Mouse (Mus musculus): Measurements from ENCODE around the gene Thbs3. TPM values are rescaled to one million over a fixed set of nuclear protein-coding genes. Genes with fewer than 3 reads are reported as not detected.

Thbs3 gene
- total RNA-seq, 2 experiments from 2014 or later, result 37.0 to 50.7 TPM

DNA sequence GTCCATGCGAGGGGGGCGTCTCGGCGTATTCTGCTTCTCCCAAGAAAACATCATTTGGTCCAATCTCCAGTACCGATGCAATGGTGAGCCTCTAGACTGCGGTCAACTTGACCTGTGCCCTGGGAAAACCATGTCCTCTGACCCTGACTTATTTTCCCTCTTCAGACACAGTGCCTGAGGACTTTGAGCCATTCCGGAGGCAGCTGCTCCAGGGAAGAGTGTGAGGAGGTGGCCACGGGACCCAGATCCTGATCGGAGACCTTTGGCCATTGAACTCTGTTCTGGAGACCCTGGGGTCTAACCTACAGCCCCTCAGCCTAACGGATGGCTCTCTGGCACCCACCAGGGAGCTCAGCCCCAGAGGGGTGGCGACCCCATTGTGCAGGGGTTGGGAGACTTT, 11.4 kb downstream of the Thbs3 start:
- DNase-seq (ENCODE audit: extremely low spot score in 1 of 2, low spot score in 1 of 2), result no peak

DNA sequence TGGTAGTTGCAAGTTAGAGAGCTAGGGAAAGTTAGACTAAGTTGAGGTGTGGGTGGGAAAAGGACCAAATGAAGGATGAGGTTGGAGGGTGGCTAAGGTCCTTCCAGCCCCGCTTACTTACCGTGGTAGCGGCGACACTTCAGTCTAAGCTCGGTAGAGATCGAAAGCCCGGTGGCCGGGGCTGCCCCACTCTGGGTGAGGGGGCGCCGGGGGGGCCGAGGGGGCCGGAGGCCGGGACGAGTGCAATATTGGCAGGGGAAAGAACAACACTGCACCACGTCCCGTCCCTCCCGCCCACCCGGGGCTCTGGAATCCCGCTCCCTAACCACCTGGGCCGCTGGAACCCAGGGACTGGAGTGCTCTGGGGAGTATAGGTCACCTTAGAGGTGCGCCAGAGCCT, 11.9 kb downstream of the Thbs3 start, which contains the start of gene Mtx1:
TSS of gene Mtx1 (minus strand) at position 189 of the 400 bp plus-strand sequence.
- no peak for DNase-seq (ENCODE audit: extremely low spot score in 1 of 2, low spot score in 1 of 2)

DNA sequence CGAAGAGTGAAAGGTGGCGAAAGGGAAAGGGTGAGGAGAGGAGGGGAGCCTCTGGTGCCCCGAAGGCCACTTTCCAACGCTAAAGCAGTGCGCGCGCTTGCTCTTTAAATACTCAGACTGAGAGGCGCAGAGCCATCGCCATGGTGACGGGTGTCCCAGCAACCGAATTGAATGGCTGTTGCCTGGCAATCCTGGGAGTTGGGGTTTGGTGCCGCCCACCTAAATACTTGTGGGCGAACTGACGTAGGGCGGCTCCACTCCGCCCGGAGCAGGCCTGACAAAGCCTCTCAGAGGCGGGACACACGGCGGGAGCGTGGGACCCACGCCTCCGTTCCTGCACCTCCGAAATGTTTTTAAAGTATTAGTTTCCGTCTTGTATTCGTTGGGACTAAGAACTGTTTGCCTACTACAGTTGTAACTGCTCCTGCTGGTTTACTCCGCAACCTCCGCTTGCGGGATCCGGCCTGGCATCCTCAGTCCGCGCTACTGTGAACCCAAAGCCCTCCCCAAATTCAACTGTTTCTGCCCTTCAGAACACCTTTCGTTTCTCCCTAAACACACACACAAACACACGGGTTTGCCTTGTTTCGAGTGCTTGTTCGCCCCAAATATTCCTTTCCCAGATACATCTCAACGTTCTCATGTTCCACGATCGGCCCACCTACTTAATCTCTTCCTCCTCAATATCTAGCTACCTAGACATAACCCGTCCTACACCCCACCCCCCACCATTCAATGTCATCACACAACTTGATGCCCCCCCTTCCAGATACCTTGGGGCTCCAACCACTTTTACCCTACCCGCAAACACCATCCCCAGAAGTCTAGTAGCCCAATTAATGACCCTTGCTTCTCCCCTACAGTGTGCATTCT, 12.6 kb downstream of the Thbs3 start:
- peak; percentile 74 to 80 for DNase-seq (ENCODE audit: extremely low spot score in 1 of 2, low spot score in 1 of 2)

DNA sequence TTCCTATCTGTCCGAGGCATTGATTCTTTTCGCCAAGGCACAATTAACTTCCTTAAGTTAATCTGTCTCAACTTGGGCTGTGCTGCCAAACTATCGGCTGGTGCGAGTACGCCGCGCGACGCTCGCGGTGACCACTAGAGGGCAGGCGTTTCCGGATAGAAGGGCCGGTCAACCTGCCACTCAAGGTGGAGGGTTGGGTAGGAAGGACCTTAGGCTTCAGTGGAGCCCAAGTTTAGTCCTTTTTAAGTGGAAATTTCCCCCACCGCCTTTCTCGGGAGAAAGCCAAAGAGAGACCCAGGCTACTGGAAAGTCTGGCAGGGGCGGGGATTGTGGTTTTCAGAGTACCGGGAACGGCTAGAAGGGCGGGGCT, 13.2 kb downstream of the Thbs3 start:
- peak; percentile 77 to 92 for DNase-seq (ENCODE audit: extremely low spot score in 1 of 2, low spot score in 1 of 2)

DNA sequence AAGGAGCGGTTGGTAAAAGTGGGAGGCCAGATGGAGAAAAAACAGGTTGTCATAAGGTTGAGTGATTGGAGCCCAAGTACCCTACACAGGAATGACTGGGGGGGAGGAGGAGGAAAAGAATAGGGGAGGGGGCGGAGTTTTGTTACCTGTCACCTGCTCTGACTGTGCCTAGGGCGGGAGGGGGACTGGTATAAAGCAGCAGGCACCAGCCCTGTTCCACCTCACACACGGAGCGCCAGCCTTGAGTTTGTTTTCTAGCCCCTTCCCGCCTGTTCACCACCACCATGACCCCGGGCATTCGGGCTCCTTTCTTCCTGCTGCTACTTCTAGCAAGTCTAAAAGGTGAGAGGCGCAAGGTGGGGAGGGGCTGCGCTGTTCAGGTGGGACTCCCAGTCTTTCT, 13.9 kb downstream of the Thbs3 start, which contains the start of gene Muc1:
TSS of gene Muc1 (plus strand) at position 222 of the 400 bp plus-strand sequence.
- DNase-seq (ENCODE audit: extremely low spot score in 1 of 2, low spot score in 1 of 2), result no peak

DNA sequence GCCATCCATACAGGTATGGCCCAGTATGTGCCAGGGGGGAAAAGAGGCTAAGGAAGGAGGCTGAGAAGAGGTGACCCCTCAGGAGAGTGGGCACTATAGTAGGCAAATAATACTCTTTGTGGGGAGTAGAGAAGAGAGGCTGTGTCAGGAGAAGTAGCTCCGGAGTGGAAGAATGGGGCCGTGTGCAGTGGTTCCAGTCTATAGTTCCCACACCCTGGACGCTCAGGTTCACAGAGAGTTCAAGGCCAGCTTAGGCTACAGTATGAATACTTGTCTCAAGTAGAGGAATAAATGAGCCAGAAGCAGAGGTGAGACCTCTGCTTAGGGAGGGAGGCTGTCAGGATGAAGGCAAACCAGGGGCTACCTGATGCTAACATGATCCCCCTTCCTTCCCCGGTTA, 14.3 kb downstream of the Thbs3 start:
- no peak for DNase-seq (ENCODE audit: extremely low spot score in 1 of 2, low spot score in 1 of 2)

DNA sequence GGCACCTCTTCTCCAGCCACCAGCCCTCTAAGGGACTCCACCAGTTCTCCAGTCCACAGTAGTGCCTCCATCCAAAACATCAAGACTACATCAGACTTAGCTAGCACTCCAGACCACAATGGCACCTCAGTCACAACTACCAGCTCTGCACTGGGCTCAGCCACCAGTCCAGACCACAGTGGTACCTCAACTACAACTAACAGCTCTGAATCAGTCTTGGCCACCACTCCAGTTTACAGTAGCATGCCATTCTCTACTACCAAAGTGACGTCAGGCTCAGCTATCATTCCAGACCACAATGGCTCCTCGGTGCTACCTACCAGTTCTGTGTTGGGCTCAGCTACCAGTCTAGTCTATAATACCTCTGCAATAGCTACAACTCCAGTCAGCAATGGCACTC, 15.6 kb downstream of the Thbs3 start:
- DNase-seq (ENCODE audit: extremely low spot score in 1 of 2, low spot score in 1 of 2), result no peak

DNA sequence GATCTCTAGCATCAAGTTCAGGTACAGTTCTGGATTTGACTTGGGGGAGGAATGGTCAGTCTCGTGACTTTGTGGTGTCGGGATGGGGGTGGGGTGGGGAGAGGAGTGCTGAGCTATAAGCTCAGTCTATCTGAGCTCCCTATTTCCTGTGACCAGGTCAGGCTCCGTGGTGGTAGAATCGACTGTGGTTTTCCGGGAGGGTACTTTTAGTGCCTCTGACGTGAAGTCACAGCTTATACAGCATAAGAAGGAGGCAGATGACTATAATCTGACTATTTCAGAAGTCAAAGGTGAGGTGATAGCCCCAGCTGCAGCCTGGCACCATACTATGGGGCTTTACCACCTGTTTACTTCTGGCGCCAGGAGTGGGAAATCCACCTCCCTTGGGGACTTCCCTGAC, 16.4 kb downstream of the Thbs3 start:
- no peak for DNase-seq (ENCODE audit: extremely low spot score in 1 of 2, low spot score in 1 of 2)

DNA sequence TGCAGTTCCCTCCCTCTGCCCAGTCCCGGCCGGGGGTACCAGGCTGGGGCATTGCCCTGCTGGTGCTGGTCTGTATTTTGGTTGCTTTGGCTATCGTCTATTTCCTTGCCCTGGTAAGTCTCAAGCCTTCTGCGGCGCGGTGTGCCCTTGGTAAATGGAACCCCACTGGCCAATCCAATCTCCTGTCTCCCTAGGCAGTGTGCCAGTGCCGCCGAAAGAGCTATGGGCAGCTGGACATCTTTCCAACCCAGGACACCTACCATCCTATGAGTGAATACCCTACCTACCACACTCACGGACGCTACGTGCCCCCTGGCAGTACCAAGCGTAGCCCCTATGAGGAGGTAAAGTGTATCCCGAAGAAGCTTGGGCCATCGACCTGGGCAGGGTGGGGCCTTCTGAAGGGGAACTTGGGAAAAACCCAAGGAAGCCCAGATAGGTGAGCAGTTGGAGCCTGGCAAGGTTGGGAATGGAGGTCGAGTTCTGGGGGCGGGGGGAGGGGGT, 16.8 kb downstream of the Thbs3 start:
- DNase-seq (ENCODE audit: extremely low spot score in 1 of 2, low spot score in 1 of 2), result no peak

DNA sequence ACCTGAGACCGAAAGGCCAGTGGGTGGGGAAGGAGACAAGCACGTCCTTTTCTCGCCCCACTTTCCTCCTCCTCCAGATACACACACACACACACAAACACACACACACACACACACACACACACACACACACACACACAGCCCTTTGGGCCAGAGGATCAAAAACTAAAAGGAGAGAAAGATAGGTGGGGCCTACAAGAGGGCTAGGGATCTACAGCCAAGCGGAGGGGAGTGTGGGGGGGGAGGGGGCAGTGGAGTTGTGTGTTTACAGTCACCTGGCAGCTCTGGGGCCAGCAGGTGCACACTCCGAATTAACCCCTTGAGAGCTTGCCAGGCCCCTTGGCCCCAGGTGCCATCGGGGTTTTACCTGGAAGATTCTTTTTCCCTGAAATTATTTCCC, 17.6 kb downstream of the Thbs3 start:
- DNase-seq (ENCODE audit: extremely low spot score in 1 of 2, low spot score in 1 of 2), result no peak

DNA sequence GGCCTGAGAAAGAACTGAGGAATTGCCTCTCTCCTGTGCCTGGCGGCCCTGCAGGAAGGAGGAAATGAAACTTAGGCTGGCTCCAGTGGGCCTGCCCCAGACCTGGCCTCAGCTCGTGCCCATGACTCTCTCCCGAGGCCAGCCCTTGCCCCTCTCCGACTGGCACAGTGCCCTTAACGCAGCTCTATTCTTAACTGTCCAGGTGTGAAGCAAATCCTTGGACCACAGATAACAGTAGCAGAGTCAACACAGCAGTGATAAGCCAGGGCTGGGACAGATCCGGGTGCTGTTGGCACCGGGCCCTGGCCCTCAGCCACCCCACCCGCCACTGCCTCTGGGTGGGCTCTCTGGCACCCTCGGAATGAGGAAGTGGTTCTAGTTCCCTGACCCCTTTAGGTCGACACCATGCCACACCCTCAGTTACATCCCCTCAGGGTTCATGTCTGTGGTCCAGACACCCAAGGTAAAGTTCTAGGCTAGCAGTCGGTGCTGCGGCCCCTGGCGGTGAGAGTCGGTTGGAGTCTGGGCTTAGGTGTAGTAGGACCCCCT, 18.7 kb downstream of the Thbs3 start:
- no peak for DNase-seq (ENCODE audit: extremely low spot score in 1 of 2, low spot score in 1 of 2)

DNA sequence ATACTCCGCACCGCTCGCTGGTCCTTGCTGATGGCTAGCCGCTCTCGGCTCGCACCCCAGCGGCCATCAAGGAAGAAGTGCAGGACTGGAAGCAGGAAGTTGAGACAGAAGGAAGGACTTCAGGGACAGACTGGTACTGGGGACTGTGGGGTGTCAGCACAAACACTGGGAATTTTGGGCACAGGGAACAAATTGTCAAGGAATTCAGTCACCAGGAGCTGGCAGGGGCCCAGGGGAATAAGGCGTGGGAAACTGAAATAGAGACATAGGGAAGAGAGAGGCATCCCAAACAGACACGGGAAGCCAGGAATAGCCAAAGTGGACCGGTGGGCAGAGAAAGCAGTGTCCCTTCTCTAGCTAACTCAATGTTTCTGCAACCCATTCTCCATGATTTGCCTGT, 21.5 kb downstream of the Thbs3 start:
- no peak for DNase-seq (ENCODE audit: extremely low spot score in 1 of 2, low spot score in 1 of 2)

DNA sequence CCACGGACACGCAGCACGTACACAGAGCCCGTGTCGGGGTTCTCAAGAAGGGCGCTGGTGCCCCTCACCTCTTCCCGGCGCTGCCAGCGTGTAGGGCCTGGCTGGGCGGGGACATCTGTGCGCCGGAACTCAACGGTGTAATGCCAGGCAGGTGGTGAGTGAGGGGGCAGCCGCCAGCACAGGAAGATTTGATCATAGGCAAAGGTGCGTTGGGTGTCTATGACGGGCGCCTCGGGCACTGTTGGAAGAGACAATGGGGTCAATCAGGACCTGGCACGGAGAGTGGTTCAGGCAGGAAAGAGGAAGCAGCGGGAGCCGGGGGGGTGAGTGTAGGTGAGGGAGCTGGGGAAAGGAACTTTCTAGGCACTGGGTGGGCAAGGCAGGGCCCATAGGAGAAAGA, 22.7 kb downstream of the Thbs3 start:
- no peak for DNase-seq (ENCODE audit: extremely low spot score in 1 of 2, low spot score in 1 of 2)

DNA sequence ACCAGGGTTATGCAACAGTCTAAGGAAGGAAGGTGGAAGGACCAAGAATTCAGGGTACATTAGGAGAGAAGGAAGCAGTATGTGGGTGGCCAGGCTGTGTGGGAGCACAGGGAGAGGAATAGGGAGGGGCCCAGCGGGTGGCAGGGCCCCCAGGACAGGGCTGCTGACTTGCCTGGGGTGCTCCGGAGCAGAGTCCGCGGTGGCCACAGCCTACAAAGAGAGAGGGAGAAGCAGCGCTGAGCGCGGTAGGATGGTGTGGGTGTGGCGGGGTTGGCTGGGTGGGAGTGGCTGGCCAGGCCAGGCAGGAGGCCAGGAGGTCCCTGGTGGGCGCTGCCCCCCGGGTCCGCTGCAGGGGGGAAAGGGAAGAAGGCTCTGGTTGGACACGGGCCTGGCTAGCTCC, 23.5 kb downstream of the Thbs3 start:
- no peak for DNase-seq (ENCODE audit: extremely low spot score in 1 of 2, low spot score in 1 of 2)

DNA sequence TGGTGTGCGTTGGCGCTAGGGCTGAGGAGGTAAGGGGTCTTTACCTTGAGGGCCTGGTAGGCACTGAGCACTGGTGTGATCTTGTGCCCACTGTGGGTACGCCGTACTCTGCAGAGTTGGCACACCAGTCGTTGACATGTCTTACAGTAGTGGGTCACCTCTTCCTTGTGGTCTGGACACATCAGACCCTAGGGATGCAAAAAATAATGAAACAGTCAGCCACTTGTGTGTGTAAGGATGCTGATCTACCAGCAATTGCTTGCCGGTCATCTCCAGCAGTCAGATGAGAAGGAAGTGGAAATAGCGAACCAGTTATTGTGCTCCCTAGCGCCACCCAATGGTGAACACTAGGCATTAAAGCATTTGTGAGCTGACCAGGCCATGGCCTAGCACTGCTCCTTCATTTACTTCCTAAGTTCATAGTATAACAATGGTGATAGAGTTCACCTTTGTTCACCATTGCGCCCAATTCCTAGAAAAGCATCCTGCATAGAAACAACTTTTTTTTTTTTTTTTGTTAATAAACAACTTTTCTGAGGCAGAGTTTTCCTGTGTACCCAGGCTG, 27.4 kb downstream of the Thbs3 start:
- DNase-seq (ENCODE audit: extremely low spot score in 1 of 2, low spot score in 1 of 2), result peak in 1 of 2 experiments; percentile 67

DNA sequence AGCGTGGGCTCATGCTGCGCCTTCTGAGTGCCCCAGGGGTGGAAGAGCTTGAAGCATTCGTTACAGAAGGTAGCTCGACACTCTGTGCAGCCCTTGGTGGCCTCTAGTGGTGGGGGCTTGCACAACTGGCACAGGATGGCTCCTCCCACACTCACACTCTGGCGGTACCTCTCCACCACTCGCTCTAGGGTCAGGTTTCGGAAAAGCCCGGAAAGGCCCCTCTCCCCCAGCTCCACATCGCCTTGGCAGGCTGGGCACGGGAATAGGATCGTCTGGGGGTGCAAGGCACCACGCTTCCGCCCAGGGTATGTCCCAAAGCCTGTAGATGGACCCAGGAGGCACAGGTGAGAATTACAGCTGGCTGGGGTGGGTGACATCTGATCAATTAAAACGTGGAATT, 28.6 kb downstream of the Thbs3 start:
- no peak for DNase-seq (ENCODE audit: extremely low spot score in 1 of 2, low spot score in 1 of 2)

DNA sequence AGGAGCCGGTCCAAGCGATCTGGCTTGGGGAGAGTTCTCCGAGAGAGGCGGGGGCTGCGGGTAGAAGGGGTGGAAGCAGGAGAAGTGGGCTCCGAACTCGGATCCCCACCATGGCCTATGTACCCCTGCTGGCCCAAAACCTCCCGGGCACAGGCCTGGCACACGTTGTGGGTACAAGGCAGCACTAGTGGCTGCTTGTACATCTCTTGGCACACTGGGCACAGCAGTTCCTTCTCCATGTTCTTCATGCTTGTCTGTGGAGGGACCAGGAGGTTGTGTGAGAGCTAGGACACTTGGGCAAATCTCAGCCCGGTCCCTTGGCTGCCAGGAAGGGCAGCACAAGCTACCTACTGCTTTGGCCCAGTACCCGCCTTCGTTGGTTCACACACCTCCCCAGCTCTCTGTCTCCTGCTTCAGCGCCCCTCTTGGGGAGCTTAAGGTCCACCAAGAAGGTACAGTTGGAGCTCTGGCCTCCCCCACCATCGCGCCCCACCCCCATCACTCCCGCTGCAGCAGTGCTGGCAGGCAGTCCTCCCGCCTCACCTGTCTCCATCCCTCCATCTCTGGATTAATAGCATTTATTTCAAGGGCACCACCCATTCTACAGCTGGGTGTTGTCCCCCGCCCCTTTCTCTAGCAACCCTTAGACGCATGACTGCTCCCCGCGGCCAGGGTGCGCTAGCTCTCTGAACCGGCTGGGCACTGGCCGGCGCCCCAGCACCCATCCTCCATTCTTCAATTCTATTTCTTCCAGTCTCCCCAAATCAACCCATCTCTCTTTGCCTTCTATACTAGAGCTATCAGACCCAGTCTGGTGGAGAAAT, 29.4 kb downstream of the Thbs3 start:
- DNase-seq (ENCODE audit: extremely low spot score in 1 of 2, low spot score in 1 of 2), result no peak

DNA sequence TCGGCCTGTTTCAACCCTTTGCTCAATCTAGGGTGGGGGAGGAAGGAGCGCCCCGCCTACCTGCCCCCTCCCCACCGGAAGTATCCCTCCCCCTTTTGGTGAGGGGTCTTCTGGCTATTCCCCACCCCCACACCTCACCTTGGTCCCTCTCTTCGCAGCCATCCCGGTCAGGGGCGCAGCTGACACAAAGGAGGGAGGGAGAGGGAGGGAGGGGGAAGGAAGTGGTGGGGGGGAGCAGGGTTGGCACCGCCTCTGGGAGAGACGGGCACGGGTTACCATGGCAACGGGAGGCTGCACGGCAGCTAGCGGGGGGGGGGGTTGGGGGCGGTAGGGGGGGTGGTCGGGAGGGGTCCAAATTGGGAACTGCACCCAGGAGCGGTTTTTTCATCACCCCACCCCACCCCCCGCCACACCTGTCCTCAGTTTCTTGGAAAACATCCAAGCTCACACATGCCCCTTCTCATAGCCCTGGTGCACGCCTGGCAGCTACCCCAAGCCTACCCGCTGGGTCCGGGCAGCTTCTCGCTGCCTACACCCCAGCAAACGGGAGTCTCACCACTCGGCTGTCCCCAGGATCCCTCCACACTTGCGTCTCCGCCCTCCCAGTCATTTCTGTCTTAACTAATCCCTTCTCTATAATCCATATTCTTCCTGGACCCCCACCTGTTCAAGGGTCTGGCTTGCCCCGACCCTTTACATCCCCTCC, 30.2 kb downstream of the Thbs3 start:
- peak in 1 of 2 experiments; percentile 69 for DNase-seq (ENCODE audit: extremely low spot score in 1 of 2, low spot score in 1 of 2)

DNA sequence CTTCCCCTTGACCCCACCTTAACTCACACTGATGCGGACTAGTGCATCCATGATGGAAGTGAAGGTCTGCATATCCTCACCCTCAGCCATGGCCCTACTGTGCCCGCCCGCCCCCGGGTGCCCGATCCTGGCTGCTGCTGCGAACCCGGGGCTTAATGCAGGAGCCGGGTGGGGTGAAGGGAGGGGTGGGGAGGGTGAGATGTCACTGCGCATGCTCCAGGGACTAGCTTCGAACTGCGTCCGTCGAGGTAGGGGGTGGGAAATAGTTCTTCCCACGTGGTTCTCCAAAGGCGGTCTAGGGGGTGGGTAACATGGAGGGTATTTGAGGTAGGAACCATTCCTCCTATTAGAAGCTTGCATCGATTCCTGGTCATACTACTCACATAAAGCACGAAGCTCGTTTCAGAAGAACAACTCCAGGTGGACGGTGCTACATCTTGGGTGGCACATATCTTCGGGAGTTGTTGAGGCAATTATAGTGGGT, 30.8 kb downstream of the Thbs3 start, which contains the start of gene Krtcap2:
TSS of gene Krtcap2 (plus strand) at position 279 of the 484 bp plus-strand sequence.
- peak in 1 of 2 experiments; percentile 60 for DNase-seq (ENCODE audit: extremely low spot score in 1 of 2, low spot score in 1 of 2)

Data from layer of hippocampus, postnatal 25 days (tissue).